Mouse (Mus musculus): ENCODE measurements around the gene Acox1.

Acox1 gene

DNA sequence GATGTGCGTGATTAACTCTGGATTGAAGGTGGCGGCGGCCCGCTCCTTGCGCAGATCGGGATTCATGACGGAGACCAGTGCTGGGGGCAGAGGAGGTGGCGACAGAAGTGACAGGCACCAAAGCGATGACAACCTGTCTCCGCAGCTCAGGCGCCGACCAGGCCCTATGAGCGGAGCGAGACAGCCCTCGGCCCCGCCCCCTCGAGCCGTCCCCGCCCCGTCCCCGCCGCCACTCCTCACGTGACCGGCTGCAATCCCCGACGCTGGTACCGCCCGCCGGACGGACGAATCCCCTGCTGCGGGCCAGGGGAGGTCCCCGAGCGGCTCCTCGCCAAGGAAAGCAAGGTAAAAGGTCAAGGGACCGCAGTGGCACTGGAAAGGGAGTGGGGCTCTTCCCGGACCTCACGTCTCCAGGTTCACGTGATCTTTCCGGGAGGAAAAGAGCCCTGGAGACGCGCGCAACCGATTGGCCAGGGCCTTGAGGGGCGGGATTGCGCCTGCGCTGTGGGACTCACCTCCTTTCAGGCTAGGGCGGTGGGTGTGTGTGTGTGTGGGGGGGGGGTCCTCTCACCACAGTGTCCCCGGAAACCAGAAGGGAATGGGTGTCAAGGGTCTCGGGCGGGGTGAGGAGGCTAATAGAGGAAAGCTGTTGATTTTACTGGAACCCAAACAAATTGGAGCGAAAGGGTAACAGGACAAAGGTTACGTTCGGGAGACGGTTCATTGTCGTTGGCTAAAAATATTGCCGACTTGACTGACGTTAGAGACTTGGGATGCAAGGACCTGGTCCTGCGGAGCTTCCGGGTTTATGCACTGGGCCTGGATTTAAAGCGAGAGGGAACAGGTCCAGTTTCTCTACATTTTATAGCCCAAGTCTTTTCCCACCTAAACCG is at the start of gene Acox1, which contains the start of gene Ten1:
TSS of gene Acox1 (minus strand) at position 407 of the 893 bp plus-strand sequence.
TSS of gene Ten1 (plus strand) at position 217 of the 893 bp plus-strand sequence.
- in situ Hi-C loops (cut with MboI), result no loop called here

DNA sequence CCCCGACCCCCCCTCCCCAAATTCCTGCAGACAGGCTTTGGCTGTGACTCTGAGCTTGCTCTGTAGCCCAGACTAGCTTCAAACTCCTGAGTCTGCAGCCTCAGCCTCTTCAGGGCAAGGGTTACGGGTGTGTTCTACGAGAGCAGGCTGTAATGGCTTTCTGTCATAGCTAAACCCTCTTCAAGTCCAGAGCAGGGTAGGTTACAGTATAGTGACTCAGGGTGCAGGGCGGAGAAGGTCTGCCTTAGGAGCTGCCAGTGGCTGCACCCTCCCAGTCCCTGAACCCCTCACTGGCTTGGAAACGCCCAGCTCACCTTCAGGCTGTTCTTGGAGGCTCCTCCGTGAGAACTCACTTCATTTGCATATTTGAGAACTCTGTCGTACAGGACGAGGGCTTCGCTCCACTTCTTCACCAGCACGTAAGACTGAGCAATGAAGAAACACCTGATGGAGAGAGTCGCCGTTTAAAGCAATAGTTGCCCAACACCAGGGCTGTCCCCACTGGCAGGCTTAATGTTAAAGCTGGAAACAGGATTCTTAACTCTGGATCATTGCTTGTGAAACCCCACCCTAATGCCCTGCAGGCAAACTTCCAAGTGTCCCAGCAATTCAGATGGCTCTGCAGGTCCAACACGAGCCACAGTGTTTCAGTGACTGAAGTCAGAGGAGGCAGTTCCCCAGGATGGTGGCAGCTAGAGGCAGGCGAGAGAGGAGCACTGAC is 48.8 kb upstream of the Acox1 start:
- in situ Hi-C loops (cut with MboI), result no loop called here

DNA sequence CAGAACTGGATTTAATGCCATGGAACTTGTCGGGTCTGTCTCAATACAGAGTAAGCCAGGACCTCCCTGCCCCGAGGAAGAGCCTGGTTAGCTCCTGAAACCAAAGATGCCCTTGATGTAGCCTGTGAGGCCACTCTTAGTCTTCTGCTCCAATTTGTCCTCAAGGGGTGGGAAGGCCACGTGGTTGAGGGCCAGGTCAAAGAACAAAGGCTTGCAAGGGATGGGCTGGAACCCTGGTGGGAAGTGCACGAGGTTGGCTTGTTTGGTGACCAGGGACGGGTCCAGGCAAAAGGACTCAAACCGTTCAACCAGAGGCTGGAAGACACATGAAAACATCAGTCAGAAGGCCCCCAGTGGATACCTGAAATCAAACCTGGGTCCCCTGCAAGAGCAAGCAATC is 46.8 kb upstream of the Acox1 start:
- in situ Hi-C loops (cut with MboI), result no loop called here

DNA sequence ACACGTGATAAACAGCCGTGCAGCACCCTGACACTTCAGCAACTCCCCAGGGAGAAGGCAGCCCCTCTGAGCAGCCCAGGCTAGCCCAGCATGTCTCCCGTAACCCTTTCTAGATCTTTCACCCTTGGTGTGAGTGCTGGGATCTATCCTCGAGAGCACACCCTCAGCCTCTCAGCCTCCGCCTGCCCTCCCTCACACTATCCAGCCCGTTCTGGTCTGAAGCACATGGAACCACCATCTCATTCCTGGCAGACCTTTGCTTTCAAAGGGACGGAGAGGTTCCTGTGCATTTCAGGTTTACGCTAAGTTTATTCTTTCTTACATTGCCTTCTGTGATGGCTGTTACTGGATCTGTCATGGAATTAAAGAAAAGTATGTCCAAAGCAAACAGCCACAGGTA is 45.7 kb upstream of the Acox1 start:
- in situ Hi-C loops (cut with MboI), result no loop called here

DNA sequence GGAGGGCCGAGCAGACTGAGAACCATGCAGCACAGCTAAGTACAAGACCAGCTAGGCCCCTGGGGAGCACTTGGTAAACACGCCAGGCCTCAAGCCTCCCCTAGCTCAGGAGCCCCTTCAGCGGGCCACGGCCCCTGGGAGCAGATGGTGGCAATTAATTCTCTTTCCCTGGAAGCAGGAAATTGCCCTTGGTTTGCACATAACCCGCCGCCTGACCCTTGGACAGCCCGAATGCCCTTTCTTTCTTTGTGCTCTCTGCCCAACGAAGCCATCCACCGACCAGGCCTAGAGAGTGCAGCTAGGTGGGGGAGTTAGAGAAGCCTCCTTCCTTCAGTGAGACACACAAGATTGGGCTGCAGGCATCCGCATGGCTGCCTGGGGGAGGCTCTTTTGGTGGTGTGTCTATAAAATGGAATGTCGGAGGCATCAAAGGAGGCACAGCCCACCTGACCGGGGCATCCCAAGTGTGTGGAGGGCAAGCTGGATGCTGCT is 42.9 kb upstream of the Acox1 start:
- in situ Hi-C loops (cut with MboI), result no loop called here

DNA sequence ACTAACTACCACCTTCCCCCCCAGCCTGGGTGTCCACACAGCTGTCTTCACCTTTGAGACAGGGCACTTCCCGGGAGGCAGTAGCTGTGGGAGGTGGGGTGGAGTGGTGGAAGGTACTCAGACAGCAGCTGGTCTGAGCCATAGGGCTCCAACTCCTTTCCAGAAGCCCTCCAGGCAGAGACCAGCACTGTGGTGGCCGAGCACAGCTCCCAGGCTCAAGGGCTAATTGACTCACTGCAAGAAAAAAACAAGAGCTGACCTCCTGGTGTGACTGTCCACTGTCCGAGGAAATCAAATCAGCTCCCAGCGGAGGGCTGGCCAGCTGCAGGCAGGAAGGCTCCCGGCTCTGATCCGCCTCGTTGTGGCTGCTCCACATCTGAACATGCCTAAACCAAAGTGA is 41.0 kb upstream of the Acox1 start:
- in situ Hi-C loops (cut with MboI), result no loop called here

DNA sequence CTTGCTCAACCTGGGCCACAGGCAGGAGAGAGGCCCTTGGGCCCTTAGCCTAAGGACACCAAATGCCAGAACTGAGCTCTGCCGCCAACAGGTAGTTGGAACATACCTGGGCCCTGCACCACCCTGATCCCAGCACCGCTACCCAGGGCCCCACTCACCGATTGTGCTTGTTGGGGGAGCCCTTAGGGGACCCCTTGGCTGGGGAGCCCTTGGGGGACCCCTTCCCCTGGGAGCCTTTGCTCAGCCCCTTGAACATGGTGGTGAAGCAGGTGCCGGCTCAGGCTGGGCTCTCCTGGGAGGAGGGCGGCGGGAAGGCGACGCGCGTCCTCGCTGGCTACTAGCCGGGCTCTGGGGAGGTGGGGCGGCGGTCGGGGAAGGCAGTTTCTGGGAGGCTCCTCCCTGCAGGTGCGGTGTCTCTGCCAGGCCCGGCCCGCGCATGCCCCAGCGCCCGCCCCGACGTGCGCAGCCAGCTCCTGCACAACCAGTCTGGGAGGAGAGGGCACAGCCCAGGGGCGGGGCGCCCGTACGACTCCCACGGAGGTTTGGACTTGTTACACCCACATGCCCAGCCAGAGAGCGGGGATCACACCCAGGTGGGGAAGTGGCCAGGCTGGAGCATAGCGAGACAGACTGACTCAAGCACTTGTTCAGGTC is 39.0 kb upstream of the Acox1 start, which contains the start of gene Evpl:
TSS of gene Evpl (minus strand) at position 336 of the 654 bp plus-strand sequence.
- in situ Hi-C loops (cut with MboI), result no loop called here

DNA sequence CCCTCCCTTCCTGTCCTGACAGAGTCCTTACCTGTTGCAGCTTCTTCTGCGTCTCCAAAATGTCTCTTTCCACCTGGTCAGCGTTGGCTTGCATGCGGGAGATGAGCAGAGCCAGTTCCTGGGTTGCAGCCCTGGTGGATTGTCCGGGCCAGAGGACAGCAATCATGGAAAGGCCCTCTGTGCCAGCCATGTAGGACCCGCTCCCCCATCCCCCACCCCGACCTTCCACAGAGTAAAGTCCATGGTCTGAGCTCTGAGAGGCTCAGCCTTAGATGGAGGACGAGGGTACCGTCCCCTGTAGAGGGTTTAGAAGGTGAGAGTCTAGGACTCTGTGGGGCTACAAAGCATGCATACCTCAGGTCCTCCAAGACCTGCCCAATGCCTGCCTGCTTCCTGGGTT is 36.1 kb upstream of the Acox1 start:
- in situ Hi-C loops (cut with MboI), result no loop called here

DNA sequence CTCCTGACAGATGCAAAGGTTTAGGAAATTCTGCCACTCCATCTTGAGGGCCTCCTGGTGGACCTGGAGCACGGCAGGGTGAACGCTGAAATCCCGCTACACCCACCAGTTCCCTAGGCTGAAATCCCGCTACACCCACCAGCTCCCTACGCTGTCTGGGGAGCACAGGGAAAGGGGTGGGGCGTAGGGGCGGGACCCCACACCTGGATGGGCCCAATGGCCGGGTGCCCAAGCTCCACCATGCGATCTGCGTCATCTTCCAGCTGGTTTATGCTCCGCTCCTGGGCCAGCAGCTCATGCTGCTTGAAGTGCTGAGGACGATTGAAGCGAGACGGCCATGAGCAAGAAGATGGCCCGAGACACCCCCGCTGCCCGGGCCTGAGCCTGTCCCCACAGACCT is 33.6 kb upstream of the Acox1 start:
- in situ Hi-C loops (cut with MboI), result no loop called here

DNA sequence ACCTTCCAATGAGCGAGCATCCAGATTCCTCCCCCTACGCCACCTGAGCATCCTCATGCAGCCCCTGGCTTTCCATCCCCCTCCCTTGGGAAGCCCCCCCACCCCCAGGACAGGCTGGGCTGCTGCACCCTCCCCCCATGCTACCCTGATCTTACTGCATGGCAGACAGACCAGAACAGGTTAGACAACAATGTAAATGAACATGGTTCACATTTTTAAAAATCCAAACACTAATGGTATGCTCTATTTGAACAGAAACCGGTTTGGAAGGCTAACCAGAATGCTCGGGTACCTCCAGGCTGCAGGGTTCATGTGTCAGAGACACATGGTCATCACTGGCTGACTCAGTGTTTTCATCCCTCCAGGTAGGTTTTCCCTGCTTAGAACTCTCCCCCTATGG is 29.9 kb upstream of the Acox1 start:
- in situ Hi-C loops (cut with MboI), result loop anchor here (10.0 kb wide), 1 partner anchor 226 kb away; no protein-coding TSS in a partner anchor

DNA sequence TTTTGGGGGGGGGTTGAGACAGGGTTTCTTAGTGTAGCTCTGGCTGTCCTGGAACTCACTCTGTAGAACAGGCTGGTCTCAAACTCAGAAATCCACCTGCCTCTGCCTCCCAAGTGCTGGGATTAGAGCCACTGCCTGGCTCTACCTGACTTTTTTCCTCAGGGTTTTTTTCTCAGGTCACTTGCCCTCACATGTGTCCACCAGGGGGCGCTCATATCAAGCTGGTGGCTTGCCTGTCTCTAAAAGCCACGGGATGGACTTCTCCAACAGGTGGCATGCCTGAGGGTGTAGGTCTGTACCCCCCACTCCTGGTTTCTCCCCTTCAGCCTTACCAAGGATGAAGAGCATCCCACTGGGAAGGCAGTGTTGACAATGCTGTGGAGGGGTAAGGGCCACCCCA is 27.6 kb upstream of the Acox1 start:
- in situ Hi-C loops (cut with MboI), result loop anchor here (10.0 kb wide), 1 partner anchor 228 kb away; no protein-coding TSS in a partner anchor

DNA sequence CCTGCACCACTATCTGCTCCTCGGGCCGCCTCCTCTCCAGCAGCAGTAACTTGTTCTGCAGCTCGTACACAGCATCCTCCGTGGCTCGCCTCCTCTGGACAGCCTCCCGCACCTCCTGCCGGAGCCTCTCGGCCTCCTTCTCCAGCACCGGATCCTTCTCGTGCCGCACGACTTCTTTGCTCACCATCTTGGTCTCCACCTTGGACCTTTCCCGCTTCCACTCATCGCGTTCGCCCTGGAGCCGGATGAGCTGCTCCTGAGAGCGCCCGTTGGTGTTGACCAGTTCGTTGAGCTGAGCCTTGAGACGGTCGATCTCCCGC is 23.9 kb upstream of the Acox1 start:
- in situ Hi-C loops (cut with MboI), result loop anchor here (10.0 kb wide), 1 partner anchor 232 kb away; no protein-coding TSS in a partner anchor

DNA sequence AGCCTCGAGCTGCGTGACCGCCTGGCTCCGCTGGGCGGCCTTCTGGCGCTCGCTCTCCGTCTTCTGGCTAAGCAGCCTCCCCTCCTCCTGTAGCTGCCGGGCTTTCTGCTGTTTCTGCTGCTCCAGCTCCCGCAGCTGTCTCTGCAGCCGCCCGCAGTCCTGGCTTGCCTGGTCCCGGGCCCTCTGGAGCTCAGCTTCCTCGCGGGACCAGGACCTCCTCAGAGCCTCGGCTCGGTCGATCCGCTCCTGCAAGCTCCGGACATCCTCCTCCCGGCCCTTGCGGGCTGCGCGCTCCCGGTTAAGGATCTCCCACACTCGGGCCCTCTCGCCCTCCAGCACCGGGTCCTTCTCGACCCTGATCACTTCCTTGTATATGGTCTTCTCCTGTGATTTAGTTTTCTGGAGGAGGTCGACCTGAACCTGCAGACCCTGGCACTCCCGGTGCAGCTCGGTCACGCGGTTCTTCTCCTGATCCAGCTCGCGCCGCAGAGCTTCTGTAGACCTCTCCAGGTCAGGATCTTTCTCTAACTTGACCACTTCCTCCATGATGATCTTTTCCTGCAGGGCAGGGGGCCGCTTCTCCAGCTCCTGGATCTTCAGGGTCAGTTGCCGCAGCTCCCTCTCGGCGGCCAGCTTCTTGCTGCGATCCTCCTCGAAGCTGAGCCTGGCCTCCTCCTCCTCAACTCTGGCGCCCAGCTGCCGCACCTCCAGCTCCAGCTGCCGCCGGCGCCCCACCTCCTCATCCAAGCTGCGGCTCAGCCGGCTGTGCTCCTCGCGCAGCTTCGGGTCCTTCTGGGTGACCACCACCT is 23.3 kb upstream of the Acox1 start:
- in situ Hi-C loops (cut with MboI), result loop anchor here (10.0 kb wide), 1 partner anchor 233 kb away; no protein-coding TSS in a partner anchor

DNA sequence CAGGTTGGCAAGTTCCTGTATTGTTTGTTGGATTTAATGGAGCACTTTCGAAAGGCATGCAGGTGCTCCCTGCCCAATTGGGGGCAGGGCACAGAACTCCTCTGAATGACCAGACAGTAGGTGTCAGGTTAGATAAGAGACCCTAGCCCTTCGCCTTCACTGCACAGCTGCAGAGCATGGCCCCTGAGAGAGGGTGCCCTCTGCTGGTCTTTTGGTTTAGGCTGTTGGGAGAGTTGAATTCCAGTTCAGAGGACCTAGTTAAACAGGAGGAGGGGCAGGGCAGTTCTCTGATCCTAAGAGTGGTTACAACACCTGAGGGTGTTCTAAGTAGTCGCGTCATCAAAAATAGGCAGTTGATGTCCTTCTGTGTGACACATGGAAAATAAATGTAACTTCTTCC is 21.0 kb upstream of the Acox1 start:
- in situ Hi-C loops (cut with MboI), result loop anchor here (10.0 kb wide), 1 partner anchor 235 kb away; no protein-coding TSS in a partner anchor

DNA sequence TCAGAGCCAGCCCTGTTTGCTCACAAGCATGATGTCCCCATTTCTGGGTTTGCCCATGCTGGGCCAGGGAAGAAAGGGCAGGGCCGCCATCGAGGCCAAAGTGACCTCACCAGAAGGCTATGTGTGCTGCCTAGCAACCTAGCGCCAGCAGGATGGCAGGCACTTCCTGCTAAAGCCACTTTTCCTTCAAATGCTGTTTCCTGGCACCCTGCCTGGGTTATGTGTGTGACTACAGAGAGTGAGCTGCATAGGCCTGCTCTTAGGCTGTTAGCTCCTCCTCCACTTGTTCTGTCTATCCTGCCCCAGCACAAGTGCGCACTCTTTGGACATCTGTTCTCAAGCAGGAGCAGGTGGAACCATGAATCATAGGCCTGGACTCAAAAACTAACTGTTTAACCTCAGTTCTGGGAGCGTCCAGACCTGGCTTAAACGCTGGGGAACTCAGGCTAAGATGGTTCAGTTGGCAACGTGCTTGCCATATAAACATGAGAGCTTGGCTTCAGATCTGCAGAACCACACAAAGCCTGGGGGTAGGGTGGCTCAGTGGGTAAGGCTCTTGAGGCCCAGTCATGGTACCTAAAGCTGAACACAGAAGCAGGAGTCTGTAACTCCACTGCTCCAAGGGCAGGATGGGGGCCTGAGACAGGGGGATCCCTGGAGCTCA is 20.0 kb upstream of the Acox1 start:
- in situ Hi-C loops (cut with MboI), result no loop called here

DNA sequence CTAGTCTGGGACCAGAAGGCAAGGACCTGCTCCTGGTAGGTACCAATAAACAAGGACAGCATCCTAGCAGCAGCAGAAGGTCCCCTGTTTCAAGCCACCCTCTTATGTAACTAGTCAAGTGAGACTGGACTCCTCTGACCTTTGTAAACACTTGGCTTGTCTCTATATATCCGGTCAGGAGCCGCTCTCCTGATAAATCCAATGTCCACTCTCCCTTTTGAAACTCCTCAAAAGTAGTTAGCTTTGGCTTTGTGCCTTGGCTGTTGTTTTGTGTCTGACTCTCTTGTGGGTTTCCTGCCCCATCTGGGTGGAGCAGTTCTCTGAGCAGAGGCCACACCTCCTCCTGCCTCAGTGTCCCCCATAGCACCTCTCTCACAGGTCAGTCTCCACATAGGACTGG is 19.4 kb upstream of the Acox1 start:
- in situ Hi-C loops (cut with MboI), result no loop called here

DNA sequence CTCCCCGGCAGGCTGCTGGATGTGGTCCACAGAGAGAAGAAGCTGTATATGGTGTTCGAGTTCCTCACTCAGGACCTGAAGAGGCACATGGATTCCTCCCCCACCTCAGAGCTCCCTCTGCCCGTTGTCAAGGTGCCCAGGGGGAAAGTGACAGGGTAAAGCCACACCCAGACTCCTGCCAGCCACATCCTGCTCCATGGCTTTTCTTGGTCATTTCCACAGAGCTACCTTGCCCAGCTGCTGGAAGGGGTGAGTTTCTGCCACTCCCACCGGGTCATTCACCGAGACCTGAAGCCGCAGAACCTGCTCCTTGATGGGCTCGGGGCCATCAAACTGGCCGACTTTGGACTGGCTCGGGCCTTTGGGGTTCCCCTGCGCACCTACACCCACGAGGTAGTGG is 17.7 kb upstream of the Acox1 start:
- in situ Hi-C loops (cut with MboI), result no loop called here

DNA sequence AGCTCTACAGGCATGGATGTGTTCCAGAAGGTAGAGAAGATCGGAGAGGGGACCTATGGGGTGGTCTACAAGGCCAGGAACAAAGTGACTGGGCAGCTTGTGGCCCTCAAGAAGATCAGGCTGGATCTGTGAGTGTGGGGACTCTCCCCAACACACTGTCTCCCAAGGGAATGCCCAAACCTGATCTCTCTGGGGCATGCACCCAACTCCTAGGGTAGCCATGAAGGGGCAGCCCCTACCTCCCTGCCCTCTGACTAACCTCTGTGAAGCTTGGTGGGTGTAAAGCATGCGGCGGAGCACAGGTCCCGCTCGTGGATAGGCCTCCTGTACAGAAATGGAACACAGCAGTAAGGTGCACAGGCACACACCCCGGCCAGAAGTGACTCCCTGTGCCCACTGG is 17.1 kb upstream of the Acox1 start:
- in situ Hi-C loops (cut with MboI), result no loop called here

DNA sequence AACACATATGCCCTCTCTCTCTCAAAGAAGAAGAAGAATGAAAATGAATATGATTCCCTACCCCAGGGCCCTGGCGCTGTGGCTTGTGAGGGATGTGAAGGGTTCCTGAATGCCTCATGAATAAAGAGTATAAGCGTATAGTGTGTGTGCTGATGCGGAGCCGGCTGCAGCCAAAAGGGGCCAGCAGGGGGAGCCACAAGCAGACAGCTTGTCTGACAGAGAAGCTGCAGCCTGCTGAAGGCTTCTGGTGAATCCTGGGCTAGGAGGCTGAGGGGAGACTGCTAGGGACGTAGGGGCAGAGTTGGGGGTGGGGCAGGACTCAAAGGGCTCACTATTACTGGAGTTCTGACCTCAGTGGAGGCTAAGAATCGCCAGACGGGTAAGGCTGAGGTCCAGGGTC is 16.3 kb upstream of the Acox1 start:
- in situ Hi-C loops (cut with MboI), result no loop called here

DNA sequence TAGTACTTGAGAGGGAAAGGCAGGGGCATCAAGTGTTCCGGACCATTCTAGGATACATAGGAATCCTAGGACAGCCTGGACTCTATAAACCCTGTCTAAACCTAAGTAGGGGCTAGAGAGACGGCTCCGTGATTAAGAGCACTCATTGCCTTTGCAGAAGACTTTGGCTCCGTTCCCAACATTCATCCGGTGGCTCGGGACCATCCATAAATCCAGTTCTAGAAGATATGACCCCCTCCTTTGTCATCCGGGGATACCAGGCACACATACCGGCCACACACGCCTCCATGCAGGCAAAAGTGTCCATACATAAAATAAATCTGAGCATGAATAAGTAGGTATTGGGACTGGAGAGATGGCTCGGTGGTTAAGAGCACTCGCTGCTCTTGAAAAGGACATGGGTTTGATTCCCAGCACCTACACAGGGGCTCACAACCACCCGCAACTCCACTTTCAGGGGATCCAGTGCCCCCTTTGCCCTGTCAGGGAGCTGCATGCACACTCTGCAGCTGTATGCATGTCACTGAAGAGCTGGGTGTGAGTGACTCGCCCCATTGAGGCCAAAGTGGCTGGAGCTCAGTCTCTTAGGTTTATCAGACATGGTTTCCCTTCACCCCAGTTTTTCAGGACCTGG is 15.1 kb upstream of the Acox1 start:
- in situ Hi-C loops (cut with MboI), result no loop called here
